Mouse (Mus musculus) adrenal gland, adult (tissue): ENCODE results near the gene Polg2.
"Not testable (repeated sequence)": the region's sequence is repeated elsewhere in the genome, so short reads cannot be mapped to it uniquely, and the experiment has no call there.

ENCODE experiments used
- DNase-seq, 2 experiments: peaks; one replicate each; pipeline ENCODE4 v3.0.0; 2022 to 2023; ENCODE audit warnings: low spot score in 1 of 2; ENCODE audit not compliant: inconsistent age in 2 of 2

The Polg2 gene

DNA sequence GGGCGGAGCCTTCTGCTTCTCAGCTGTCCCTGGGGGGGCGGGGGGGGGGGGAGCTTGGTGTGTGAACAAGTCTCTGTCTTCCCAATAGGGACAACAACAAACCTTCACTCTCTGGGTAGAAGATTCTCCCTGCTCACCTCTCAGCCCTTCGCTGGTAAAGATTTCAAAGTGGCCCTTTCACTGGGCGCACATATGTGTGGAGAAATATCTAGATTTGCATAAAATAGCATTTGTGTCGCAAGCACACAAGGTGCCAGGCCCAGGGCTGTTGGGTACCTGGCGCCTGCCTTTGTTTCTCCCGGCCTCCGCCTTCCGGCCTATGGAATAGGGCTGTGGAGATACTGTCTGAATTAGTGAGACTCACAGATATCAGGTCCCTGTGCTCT is 16.5 kb downstream of the Polg2 start:
- no peak for DNase-seq

DNA sequence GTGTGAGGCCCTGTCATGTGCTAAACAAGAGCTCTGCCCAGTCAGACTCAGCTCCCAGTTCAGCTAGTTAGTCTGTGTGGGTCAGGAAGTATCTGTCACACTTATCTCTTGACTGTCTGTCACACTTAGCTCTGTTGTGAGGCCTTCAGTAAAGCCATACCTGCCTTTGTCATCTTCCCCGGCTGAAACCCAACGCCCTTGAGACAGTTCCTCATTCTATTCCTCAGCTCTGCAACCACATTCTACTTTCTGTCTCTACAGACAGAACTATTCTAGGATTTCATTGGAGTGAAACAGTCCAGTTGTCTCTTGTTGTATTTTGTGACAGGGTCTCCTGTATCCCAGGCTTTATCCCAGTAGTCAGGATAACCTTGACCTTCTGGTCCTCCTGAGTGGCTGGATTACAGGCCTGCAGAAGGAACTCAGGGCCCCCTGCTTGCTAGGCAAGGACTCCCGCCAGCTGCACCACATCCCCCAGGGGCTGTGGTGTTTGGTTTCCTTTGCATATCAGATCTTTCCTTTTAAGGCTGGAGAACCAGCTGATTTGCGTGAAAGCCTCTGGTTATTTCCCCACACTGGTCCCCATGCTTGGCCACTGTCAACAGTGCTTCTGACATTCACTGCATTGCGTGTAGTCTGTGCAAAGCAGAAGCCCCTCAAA is 17.1 kb downstream of the Polg2 start:
- DNase-seq: peak; percentile 40 to 65

DNA sequence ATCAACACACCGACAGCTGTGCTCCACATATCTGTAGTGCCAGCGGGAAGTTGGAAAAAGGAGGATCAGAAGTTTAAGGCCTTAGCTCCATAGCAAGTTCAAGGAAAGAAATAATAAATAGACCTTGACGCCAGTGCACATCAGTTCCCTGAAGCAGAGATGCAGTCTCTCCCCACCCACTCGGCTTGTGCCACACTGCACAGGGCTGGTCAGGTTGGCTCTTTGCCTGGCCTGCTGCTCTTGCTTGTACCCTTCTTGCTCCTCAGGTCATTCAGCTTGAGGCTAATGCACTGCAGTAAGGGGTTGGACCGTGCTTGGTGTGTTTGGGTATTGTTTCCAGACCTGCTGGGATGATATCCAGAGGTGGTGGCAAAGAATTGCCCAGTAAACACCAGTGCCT is 18.8 kb downstream of the Polg2 start:
- DNase-seq: no peak

DNA sequence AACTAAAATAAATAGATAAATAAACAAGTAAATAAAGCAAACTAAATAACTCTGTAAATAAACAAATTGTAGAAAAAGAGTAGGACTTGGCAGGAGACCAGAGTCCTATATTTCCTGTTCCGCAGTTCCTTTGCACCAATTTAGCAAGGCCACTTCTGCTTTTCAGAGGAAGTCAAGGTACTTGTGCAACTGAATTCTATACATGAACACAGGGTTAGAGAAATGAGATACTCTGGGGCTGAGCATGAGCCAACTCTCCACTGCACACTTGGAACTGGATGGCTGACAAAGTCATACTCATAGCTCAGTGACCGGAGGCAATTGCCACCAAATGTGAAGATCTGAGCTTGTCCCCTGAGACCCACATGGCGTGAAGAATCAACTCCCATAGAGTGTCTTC is 20.3 kb downstream of the Polg2 start:
- no peak for DNase-seq

DNA sequence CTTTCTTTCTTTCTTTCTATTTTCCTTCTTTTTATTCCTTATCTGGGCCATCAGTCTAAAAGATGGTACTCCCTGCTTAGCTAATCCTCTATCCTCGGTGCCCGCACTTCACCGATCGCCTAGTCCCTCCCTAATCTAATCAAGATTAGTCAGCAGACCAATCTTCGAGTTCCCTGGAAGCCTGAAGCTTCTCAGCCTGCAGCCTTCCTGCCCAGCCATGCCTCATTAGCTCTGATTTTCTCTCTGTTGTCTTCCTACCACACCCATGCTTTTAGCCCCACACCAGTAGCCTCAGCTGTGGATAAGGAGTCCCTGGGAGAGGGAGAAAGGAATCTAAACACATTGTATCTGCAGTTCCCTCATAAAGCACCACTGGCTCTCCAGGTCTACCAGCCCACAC is 23.8 kb downstream of the Polg2 start:
- DNase-seq: no peak

DNA sequence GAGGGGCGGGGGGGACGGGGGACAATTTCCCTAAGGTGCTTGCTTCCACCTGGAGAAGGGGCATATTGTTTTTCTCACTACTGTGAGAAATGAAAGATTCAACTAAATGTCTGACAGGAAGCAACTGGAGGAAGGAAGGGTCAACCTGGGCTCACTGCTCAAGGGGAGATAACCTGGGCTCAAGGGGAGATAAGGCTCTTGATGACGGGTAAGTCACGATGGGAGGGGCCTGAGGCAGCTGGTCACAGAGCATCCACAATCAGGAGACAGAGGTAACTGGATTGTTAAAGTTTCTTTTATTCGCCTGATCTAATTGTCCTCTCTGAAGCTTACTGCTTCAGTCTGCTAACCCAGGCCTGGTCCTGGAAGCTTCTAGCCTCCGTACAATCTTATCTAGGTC is 26.0 kb downstream of the Polg2 start:
- DNase-seq: no peak

DNA sequence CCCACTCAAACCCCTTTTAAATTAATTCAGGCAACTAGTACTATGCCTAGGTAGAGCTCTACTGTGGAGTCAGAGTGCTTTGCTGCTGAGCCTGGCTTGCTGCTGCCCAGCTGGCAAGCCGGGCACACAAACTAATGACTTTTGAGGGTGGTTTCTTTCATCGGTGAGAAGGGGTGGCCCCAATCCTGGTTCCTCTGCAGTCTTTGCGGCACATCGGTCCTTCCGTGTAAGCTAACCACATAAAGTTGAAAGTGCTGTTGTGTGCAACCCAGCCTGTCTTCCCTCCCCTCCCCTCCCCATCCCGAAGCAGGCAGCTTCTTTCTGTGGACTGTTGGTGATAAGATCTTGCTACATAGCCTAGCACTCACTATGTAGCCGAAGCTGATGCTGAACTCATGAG is 27.2 kb downstream of the Polg2 start:
- DNase-seq: no peak

DNA sequence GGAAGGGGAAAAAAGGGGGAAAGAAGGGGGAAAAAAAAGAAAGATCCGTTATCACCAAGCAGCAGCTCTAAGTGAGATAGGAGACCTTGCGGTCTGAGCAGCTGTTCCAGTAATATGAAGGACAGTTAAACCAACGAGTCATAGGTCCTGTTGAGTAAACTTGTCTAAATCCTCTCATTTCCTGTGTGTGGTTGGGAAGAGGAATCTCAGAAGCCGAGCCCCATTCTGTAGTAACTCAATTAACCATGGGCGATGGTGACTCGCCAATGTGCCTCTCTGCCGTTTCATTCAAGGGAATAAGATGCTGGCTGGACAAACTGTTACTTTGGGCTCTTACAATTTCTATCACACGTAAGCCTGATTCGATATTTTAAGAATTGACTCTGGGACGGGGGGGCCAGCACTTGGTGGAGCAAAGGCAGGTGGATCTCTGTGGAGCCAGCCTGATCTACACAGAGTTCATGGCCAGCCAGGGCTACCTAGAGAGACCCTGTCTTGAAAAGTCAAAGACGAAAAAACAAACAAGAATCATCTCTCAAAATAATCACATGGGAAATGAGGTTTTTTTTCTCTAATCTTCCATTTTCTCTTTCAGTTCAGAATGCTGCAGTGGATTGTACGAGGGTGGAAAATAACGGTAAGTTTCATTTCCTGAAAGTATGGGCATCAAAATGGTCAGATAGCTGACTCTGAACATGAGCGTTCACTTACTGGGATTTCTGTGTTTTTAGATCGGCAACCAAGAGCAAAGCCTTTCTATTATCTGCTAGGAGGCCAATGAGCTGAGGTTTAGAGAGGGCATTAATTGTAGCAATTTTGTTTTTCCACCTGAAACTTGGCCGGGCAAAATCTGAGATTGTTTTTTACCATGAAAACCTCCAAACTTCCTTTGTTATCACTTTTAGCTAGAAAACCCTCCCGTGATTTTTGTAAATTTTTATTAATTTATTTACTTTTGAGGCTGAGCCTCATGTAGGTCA is 28.0 kb downstream of the Polg2 start, which contains the start of gene Milr1:
Gene Milr1, plus strand, starts transcription at position 188 of the 980 bp plus-strand sequence.
- DNase-seq: no peak

DNA sequence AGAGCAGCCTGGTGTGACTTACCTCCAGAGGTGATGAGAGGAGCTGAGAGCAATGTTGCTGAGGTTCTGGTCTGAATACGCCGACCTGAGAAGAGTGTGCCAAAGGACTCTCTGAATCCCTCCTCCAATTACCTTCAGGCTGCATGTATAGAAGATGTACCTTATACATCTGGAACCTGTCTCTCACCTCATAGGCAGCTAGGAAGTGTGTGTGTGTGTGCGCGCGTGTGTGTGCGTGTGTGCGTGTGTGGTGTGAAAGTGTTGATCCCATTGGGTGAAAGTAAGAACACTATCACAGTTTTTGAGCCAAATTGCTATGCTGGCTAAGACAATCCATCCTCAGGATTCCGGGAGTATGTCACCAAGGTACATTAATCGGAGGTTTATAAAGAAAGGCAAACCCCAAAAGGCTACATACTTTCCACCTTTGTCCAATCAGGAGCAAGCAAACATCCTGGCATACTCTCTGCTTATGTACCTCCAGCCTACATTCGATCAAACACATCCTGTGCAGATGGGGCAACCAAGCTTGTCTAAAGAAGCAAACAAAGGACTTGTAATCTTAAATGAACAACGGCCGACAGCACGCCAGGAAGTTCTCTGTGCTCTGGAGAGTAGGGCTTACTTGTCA is 29.1 kb downstream of the Polg2 start, which contains the start of gene Pecam1:
Gene Pecam1, minus strand, starts transcription at position 508 of the 631 bp plus-strand sequence.
- no peak for DNase-seq

DNA sequence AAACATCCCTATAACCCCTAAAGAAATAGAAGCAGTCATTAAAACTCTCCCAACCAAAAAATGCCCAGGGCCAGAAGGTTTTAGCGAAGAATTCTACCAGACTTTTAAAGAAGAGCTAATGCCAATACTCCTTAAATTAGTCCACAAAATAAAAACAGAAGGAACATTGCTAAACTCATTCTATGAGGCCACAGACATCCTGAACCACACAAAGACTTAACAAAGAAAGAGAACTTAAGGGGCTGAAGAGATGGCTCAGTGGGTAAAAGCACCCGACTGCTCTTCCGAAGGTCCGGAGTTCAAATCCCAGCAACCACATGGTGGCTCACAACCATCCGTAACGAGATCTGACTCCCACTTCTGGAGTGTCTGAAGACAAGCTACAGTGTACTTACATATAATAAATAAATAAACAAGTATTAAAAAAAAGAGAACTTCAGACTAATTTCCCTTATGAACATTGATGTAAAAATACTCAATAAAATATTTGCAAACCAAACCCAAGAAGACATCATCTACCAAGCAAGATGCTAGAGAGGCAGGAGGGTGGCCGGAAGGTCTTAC is 29.7 kb downstream of the Polg2 start:
- DNase-seq: not testable (repeated sequence)

DNA sequence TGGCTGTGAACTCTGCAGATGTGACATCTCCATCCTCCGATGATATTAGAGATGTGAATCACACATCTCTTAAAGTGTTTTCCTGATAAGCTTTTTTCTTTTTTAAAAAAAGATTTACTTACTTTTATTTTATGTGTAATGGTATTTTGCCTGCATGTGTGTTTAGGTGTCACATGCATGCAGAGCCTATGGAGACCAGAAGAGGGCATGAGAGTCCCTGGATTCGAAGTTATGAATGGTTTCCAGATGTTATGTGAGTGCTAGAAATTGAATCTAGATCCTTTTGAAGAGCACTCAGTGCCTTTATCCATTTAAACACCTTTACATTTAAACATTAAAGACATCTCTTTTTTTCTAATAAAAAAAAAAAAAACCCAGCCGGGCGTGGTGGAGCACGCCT is 34.4 kb downstream of the Polg2 start:
- no peak for DNase-seq

DNA sequence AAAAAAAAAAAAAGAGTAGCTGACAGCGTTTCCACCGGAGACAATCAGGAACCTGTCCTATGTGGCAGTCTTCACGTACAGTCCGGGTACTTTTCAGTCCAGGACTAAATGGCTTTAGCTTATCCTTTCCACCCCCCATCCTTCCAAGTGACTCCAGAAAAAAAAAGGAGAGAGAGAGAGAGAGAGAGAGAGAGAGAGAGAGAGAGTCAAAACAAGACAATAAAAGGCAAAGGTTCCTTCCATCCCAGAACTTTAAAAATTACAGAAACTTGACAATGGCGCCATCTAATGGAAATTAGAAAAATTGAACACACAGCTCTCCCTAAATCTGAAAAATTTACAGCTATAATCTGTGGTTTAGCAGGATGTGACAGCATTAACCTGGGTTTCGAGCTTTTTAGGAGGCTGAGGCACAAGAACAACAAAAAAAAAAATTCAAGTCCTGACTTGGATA is 36.9 kb downstream of the Polg2 start:
- peak in 1 of 2 experiments; percentile 60 for DNase-seq

DNA sequence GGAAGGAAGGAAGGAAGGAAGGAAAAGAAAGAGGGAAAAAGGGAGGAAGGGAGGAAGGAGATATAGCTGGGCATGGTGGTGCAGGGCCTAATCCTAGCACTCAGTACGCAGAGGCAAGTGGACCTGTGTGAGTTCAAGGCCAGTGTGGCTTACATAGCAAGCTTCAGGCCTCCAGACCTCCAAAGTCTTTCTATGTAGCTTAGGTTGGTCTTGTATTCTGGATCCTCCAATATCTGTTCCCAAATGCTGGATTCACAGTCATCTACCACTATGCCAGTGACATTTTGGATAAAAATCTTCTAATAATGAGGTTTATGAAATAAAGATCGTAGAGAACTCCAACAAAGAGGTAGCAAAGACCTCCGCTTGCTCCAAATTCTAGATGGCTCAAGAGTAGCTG is 37.5 kb downstream of the Polg2 start:
- DNase-seq: no peak

DNA sequence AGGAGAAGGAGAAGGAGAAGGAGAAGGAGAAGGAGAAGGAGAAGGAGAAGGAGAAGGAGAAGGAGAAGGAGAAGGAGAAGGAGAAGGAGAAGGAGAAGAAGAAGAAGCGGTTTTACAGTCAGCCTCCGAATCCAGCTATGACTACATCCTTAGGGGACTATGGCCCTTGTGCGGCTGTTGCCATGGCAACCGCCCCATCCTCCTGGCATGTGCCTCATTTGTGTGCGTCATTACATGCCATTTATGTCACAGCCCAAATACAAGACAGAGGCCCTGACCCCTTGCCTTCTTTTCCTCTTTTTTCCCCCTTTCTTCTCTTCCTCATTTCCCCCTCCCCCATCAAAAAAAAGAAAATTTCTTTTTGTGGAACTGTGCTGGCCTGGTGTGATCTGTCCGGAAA is 38.1 kb downstream of the Polg2 start:
- DNase-seq: no peak

DNA sequence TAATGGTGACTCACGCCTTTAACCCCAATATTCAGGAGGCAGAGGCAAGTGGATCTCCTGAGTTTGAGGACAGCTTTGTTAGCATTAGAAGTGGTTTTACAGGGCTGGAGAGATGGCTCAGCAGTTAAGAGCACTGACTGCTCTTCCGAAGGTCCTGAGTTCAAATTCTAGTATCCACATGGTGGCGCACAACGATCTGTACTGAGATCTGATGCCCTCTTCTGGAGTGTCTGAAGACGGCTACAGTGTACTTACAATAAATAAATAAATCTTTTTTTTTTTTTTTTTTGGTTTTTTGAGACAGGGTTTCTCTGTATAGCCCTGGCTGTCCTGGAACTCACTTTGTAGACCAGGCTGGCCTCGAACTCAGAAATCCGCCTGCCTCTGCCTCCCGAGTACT is 38.6 kb downstream of the Polg2 start:
- not testable (repeated sequence) for DNase-seq

DNA sequence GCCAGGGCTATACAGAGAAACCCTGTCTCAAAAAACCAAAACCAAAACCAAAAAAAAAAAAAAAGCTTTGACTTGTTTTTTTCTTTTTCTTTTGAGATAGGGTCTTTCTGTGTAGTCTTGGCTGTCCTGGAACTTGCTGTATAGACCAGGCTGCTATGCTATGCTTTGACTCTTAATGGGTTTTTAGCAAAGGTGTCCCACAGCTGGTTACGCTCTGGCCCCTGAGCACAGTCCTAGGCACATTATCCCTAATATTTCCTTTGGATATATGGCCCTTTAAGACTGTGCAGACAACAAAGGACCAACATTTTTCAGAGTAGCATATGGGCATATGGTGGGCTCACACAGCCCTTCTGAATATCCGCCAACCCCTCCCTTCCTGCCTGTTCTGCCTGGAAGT is 40.2 kb downstream of the Polg2 start:
- DNase-seq: no peak

DNA sequence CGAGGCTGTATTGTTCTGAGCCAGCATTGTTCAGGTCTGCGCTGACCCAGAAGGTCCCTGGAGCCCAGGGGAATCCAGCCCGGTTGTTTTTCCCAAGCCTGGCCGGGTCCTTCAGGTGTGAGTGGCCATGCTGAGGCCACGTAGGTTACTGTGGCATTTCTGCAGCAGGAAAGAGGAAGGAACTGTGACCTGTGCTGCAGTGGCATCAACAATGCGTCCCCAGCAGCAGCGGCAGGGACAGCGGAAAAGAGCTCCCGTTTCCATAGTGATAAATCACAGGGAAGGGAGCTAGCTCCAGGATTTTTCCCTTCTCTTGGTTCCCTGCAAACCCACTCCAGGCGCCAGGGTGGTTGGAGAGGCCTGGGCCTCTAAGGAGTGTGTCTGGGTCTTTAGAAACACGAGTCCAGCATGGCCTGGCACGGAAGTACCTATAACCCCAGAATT is 42.1 kb downstream of the Polg2 start:
- DNase-seq: peak; percentile 42 to 60

DNA sequence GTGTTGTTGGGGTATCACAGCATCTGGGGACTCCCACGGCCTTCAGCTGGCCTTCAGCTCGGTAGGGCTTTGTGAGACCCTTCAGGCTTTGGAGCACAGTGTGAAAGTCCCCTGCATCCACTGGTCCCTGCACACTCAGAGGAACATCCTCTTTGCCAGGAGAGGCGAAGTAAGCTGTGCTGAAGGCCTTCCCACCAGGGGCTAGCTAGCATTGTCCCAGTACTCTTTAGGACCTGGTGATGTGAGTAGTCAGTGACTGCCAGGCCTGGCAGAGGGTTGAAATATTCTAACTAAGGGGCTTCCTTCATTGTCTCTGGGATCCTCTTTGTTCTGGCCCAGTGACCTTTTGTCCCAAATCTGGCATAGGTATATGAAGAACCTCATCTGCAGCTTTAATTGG is 42.7 kb downstream of the Polg2 start:
- no peak for DNase-seq

DNA sequence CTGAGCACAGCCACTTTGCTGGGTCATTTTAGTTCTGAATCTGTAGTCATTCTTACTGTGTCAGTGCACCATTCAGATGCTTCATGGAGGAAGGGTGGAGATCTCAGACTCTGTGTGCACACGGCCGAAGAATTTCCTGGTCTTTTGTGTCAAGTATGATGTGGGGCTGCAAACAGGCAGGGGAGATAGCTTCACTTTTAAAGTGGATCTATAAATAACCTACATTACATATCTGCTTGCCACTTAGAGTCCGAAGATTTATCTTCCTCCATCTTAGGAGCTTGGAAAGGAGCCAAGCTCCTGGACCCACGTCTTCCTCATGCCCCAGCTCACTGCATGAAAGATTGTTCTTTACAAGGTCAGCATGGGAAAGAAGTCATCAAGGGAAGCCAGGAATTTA is 48.6 kb downstream of the Polg2 start:
- peak; percentile 37 to 49 for DNase-seq

DNA sequence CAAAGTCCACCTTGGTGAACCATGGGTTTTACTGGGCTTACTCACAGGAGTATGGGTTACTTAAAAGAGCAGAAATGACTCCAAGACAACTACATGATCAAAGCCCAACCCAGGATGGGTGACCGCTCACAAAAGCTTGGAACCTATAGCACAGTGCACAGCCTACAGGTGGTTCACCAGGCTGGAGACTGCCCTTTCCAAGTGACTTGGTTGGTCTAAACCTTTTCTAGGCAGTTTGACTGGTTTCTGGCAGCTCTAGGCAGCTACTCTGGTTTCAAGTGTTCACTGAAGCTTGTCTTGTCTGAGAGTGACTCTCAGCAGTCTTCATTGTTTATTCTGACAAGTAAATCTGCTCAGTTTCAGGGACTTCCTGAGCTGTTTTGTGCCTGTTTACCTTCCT is 49.7 kb downstream of the Polg2 start:
- DNase-seq: no peak
